Mouse (Mus musculus): ENCODE data around the gene Ctns. TPM values are rescaled to one million over a fixed set of nuclear protein-coding genes. Genes with fewer than 3 reads are reported as not detected.
A peak's percentile ranks its signal among the peaks of the same experiment; 100 is the strongest.

Gene Ctns
- total RNA-seq, 2 experiments from 2014 or later, result 21.1 to 22.1 TPM

- DNase-seq (ENCODE audit: low spot score in 2 of 2), result no peak
Measured at GRCm38 (mm10) chr11:73146026-73146974, 52.5 kb downstream of the Ctns start.

GRCm38 (mm10) chr11:73144261-73144681 lies 54.6 kb downstream of the Ctns start:
- DNase-seq (ENCODE audit: low spot score in 2 of 2), result no peak

GRCm38 (mm10) chr11:73137591-73138501 lies 61.0 kb downstream of the Ctns start, which contains the start of gene Haspin:
Gene Haspin (minus strand): TSS chr11:73138294.
- DNase-seq (ENCODE audit: low spot score in 2 of 2), result peak; percentile 86 to 90

- DNase-seq (ENCODE audit: low spot score in 2 of 2), result no peak
Measured at GRCm38 (mm10) chr11:73137116-73137515, 61.7 kb downstream of the Ctns start.

GRCm38 (mm10) chr11:73136587-73136986 lies 62.3 kb downstream of the Ctns start:
- DNase-seq (ENCODE audit: low spot score in 2 of 2), result no peak

- DNase-seq (ENCODE audit: low spot score in 2 of 2), result no peak
Measured at GRCm38 (mm10) chr11:73134222-73134621, 64.6 kb downstream of the Ctns start.

Other genes with a start within 250 kb of the Ctns start
- 1 to 10 TPM; 5.3 to 5.5 TPM for gene Atp2a3, start 237.9 kb downstream of the Ctns start, total RNA-seq (2021)
- under 1 TPM; 0.25 to 0.27 TPM for gene P2rx1, start 199.9 kb downstream of the Ctns start, total RNA-seq (2021)
- gene Camkk1, start 180.0 kb downstream of the Ctns start, total RNA-seq (2021), result 100 to 1,000 TPM; 175 to 178 TPM
- gene Ncbp3, start 151.3 kb downstream of the Ctns start, total RNA-seq (2021), result 10 to 100 TPM in 1 of 2 experiments, 1 to 10 TPM in 1; 9.3 to 10.4 TPM
- under 1 TPM; 0.10 to 0.17 TPM for gene Itgae, start 108.5 kb downstream of the Ctns start, total RNA-seq (2021)
- gene Haspin, start 60.7 kb downstream of the Ctns start, total RNA-seq (2021), result under 1 TPM; 0.10 to 0.15 TPM
- 1 to 10 TPM; 1.4 to 2.5 TPM for gene P2rx5, start 38.6 kb downstream of the Ctns start, total RNA-seq (2021)
- 10 to 100 TPM; 51.6 to 52.4 TPM for gene Emc6, start 22.0 kb downstream of the Ctns start, total RNA-seq (2021)
- gene Tax1bp3, start 22.0 kb downstream of the Ctns start, total RNA-seq (2021), result 1 to 10 TPM; 8.6 to 8.7 TPM
- gene Shpk, start 418 bp upstream of the Ctns start, total RNA-seq (2021), result 1 to 10 TPM; 3.7 to 4.0 TPM
- gene Trpv1, start 35.2 kb upstream of the Ctns start, total RNA-seq (2021), result under 1 TPM in 1 of 2 experiments, not detected in 1; 0.23 TPM
- gene Trpv3, start 68.3 kb upstream of the Ctns start, total RNA-seq (2021), result under 1 TPM; 0.41 to 0.45 TPM
- gene Aspa, start 130.6 kb upstream of the Ctns start, total RNA-seq (2021), result 10 to 100 TPM; 13.9 to 14.8 TPM
- gene Gm49340, start 130.7 kb upstream of the Ctns start, total RNA-seq (2021), result not detected
- not detected for gene Spata22, start 130.7 kb upstream of the Ctns start, total RNA-seq (2021)
- not detected for gene Olfr20, start 151.7 kb upstream of the Ctns start, total RNA-seq (2021)
- gene Olfr376, start 172.2 kb upstream of the Ctns start, total RNA-seq (2021), result not detected
- not detected for gene Olfr1, start 200.6 kb upstream of the Ctns start, total RNA-seq (2021)
- gene Olfr378, start 229.4 kb upstream of the Ctns start, total RNA-seq (2021), result not detected

Measured in layer of hippocampus, adult 18-20 months (tissue).